Mouse (Mus musculus) MN1 (cell line): ENCODE data around the gene Asb2.

ENCODE experiments used
- DNase-seq: peaks from one replicate; pipeline ENCODE4 v3.0.0-alpha.2; 2016; ENCODE audit warnings: low spot score

Asb2 gene

DNA sequence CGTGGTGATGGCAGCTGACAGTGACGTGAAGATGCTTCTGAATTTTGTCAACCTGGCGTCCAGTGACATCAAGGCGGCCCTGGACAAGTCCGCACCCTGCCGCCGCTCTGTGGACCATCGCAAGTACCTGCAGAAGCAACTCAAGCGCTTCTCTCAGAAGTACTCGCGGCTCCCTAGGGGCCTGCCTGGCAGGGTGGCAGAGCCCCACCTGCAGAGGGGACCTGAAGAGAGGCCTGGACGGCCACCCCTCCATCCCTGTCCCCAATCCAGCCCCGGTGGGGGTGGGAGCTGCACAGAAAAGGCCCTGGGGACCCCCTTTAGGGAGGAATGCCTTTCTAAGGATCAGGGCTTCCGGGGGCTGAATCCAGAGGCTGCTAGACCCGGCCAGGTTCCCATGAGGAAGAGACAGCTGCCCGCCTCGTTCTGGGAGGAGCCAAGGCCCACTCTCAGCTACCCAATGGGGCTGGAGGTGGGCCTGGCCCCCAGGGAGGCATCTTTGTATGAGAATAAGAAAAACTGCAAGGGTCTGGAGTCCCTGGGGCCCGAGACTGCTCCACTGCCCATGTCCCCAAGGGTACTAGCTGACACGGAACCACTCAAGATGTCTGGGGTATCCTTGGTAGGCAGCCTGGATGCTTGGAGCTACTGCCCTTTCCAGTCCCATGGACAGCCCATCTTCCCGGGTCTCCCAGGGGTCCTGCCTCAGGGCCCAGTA, 39.8 kb downstream of the Asb2 start:
- DNase-seq: no peak

- no peak for DNase-seq
Measured at GRCm38 (mm10) chr12:103314640-103315361, 41.0 kb downstream of the Asb2 start.

DNA sequence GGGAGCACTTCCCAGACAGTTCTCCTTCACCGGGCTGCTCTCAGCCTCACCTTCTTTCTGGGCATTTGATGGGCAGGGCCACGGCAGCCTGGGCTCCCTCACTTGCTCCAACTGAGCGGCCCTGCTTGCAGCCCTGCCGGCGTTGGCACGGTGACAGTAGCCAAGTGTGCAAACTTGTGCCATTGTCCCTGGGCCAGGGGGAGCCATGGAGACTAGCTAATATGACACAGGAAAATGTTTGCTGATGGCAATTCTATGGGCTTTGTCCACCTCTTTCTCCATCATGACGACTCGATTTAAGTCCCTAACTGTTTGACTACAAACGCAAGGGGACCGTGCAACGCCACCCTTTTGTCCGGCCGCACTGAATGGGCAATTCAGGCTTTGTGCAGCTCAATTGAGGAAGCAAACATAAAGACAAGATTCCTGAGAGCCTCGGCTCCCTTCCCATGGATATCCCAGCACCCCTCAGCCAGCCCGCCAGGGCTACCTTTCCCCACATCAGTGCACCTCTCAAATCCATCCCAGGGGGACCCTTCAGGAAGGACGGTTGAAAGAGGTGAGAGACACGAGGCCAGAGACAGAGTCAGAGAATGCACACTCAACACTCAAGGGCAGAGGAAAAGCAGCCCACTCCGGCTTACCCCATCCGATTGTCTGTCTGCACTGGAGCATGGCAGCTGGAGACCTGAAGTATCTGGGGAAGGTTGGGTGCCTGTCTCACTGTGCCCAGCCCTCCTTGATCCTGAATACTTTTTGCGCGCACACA, 41.7 kb downstream of the Asb2 start:
- no peak for DNase-seq

- DNase-seq: no peak
Measured at GRCm38 (mm10) chr12:103313274-103313673, 42.5 kb downstream of the Asb2 start.

DNA sequence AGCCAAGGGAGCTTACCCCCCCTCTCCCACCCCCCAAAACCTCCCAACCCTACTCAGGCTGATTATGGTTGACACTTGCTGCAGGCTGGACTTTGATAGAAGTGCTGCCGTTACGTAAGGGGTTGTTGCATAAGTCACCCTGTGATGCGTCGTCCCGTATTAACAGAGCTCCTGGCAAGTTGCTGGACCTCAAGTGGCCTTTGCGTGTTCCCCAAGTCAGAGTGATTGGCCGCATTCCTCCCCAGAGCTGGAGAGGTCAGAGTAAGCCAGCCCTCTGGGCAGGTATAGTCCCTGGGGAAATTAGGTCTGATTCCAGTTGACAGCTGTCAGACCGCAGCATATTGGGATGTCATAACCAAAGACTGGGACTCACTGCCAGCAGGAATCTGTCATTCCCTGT, 43.9 kb downstream of the Asb2 start:
- DNase-seq: no peak

- no peak for DNase-seq
Measured at GRCm38 (mm10) chr12:103310744-103311267, 45.0 kb downstream of the Asb2 start, which contains the start of gene Fam181a. Gene Fam181a (plus strand): TSS chr12:103310975.

- DNase-seq: peak; percentile 27
Measured at GRCm38 (mm10) chr12:103306720-103307119, 49.1 kb downstream of the Asb2 start.

DNA sequence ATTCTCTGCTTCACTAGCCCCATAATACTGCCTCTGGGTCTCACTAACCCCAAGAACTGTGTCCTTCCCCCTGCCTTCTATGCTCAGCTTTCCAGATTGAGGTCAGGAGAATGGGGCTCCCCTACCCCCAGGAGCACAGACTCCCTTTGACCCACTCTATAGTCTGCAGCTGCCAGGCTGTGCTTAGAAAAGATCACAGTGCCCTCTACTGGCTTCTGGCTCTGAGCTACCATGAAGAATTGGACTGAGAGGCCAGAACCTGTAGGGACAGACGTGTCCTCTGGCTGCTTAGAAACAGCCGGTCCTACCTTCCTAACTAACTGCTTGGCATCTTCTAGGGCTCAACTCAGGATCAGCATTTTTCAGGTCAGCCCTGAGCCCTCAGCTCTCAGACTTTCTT, 49.6 kb downstream of the Asb2 start:
- DNase-seq: peak; percentile 21

- DNase-seq: no peak
Measured at GRCm38 (mm10) chr12:103302960-103303359, 52.8 kb downstream of the Asb2 start.

GRCm38 (mm10) chr12:103301645-103302044, 54.2 kb downstream of the Asb2 start:
- peak; percentile 52 for DNase-seq

GRCm38 (mm10) chr12:103300493-103300892, 55.3 kb downstream of the Asb2 start:
- no peak for DNase-seq

GRCm38 (mm10) chr12:103296292-103296691, 59.5 kb downstream of the Asb2 start:
- no peak for DNase-seq

DNA sequence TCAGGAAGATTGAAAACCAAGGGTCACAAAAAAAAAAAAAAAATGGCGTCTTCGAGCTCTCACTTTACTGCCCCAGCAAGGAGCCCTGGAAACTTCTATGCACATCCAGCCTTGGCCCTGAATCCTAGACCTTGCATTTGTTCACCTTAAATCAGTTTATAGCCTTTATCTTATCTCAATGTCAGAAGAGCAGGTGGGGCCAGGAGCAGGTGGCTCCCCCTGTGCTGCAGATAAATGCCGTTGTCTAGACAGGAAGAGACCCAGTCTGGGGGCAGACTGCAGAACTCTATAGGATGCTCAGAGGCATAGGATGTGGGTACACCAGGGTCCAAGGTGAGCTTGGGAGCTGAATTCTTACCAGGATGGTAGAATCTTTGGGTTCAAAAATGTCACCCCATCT, 63.4 kb downstream of the Asb2 start:
- no peak for DNase-seq

DNA sequence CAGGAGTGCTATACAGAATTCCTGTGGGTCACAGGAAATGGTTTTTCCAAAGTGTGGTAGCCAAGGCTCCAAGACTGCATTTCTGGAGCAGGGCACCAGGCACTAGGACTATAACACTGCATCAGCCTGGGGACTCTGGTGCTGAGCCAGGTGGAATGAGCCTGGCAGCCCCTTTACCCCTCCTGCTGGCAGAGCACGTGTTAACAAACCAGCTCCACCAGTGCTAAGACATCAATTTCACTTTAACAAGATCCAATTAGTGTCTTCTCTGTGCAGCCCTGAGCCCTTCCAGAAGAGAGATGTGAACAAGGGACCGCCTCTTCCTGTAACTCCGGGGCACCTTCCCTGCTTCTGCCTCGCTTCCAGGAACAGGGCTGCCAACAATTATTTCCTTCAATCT, 68.5 kb downstream of the Asb2 start:
- DNase-seq: peak; percentile 62

GRCm38 (mm10) chr12:103283411-103283810, 72.4 kb downstream of the Asb2 start:
- DNase-seq: no peak

- no peak for DNase-seq
Measured at GRCm38 (mm10) chr12:103282936-103283335, 72.9 kb downstream of the Asb2 start.

DNA sequence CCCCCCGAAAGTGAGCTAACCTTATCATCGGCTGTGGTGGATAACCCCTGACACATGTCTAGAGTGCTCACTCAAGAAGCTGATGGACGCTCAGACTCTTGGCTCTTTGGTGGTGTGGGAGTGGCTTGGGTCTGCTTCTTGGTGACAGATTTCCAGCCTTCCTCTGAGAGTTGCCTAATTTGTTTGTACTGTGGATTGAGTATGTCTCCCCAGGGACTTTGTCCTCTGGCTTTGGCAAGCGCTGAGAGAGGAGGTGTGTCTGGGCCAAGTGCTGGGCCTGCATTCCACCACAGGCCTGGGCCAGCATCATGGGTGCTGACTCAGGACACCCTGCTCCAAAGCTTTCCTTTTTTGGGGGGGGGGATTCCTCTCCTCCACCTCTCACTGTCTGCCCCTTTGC, 73.9 kb downstream of the Asb2 start:
- DNase-seq: peak; percentile 73

- DNase-seq: peak; percentile 6
Measured at GRCm38 (mm10) chr12:103281491-103281890, 74.3 kb downstream of the Asb2 start.

DNA sequence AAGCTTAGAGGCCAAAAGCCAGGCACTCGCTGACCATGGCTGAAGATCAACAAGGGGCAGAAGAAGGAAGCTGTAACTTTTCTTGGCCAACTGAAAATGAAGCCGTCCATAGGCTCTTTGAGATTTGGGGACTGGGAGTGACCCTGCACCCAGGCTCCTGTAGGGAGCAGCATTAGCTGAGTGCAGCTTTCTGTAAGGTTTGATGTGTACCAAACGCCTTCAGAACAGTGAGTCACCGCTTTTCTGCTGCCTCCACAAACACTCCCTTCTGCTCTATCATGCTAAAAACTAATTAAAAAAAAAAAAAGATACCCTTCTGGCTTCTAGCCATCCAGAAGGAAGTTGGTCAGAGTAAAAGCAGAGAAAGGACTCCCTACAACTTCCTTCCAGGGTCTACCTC, 79.4 kb downstream of the Asb2 start:
- DNase-seq: peak; percentile 69

DNA sequence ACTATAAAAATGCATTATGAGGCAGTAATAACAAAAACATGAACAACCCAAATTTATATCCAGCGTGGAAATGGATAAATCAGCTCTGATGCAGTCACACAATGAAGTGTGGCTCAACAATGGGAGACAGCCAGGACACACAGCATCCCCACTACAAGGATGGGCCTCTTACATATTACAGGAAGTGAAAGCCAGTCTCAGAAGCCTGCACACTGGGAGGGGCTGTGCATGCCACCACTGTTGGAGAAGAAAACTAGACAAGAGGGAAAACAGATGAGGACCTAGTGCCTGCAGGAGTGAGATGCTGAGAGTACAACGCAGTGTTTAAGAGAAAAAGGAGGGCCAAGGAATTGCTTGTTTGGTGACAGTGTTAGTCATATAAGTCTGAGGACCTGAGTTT, 82.1 kb downstream of the Asb2 start:
- no peak for DNase-seq

GRCm38 (mm10) chr12:103273051-103273450, 82.8 kb downstream of the Asb2 start:
- DNase-seq: no peak

- no peak for DNase-seq
Measured at GRCm38 (mm10) chr12:103272176-103272575, 83.6 kb downstream of the Asb2 start.
